Mouse (Mus musculus) kidney, embryonic 14.5 days (tissue): Measurements from ENCODE around the gene Rpia. TPM values are rescaled to one million over a fixed set of nuclear protein-coding genes. Genes with fewer than 3 reads are reported as not detected.
A peak's percentile ranks its signal among the peaks of the same experiment; 100 is the strongest.

Experiments
- ATAC-seq: fragments of 200-750 bp; cut with Nextera tagmentation; 2 replicates; pipeline ENCODE4 v1.8.0; 2017; ENCODE audit warnings: moderate number of reproducible peaks, mild to moderate bottlenecking, moderate TSS enrichment, moderate library complexity; ENCODE audit not compliant: low FRiP score, low TSS enrichment
- H3K27ac ChIP-seq: fragments of 300-500 bp; sonication (generic); 2 replicates; pipeline ENCODE4 v1.5.1; 2014; ENCODE audit warnings: low read depth, mild to moderate bottlenecking, low read length, moderate library complexity, mixed read lengths
- H3K27me3 ChIP-seq: fragments of 300-500 bp; sonication (generic); 2 replicates; pipeline ENCODE4 v1.6.1; 2014; ENCODE audit warnings: mild to moderate bottlenecking, low read length; ENCODE audit not compliant: control insufficient read depth, insufficient read depth
- H3K36me3 ChIP-seq: fragments of 300-500 bp; sonication (generic); 2 replicates; pipeline ENCODE4 v1.6.1; 2014; ENCODE audit warnings: low read length, mixed read lengths; ENCODE audit not compliant: control insufficient read depth, insufficient read depth
- H3K4me1 ChIP-seq: fragments of 300-500 bp; sonication (generic); 2 replicates; pipeline ENCODE4 v1.6.1; 2014; ENCODE audit warnings: low read length, mixed read lengths; ENCODE audit not compliant: control insufficient read depth, insufficient read depth
- H3K4me2 ChIP-seq: fragments of 300-500 bp; sonication (generic); replicated peaks from 2 replicates; pipeline ENCODE4 v1.6.1; 2014; ENCODE audit warnings: low read depth, mild to moderate bottlenecking, low read length
- H3K4me3 ChIP-seq: fragments of 300-500 bp; sonication (generic); 2 replicates; pipeline ENCODE4 v1.5.1; 2014; ENCODE audit warnings: mild to moderate bottlenecking, low read length
- H3K9ac ChIP-seq: fragments of 300-500 bp; sonication (generic); 2 replicates; pipeline ENCODE4 v1.6.1; 2014; ENCODE audit warnings: low read depth, mild to moderate bottlenecking, low read length, moderate library complexity
- H3K9me3 ChIP-seq: fragments of 300-500 bp; sonication (generic); 2 replicates; pipeline ENCODE4 v1.6.1; 2016; ENCODE audit warnings: low read length; ENCODE audit not compliant: control insufficient read depth
- WGBS: fragments of 180-500 bp; shearing (Covaris S2); extraction: QIAGEN DNeasy Blood & Tissue Kit; methylation state at CpG from one replicate; pipeline ENCODE4 v1.1.7; 2014; 5-methylcytosine and 5-hydroxymethylcytosine counted together
- polyA plus RNA-seq: library from polyadenylated mRNA; unstranded; fragments of >200 nt; fragmentation: Nextera tagmentation; extraction: Ambion mirVana; gene quantifications from 2 replicates; pipeline ENCODE4 v1.2.1, GENCODE M21; 2014

The Rpia gene
- polyA plus RNA-seq, 1 experiment from 2014 or later = 3.2 TPM

DNA sequence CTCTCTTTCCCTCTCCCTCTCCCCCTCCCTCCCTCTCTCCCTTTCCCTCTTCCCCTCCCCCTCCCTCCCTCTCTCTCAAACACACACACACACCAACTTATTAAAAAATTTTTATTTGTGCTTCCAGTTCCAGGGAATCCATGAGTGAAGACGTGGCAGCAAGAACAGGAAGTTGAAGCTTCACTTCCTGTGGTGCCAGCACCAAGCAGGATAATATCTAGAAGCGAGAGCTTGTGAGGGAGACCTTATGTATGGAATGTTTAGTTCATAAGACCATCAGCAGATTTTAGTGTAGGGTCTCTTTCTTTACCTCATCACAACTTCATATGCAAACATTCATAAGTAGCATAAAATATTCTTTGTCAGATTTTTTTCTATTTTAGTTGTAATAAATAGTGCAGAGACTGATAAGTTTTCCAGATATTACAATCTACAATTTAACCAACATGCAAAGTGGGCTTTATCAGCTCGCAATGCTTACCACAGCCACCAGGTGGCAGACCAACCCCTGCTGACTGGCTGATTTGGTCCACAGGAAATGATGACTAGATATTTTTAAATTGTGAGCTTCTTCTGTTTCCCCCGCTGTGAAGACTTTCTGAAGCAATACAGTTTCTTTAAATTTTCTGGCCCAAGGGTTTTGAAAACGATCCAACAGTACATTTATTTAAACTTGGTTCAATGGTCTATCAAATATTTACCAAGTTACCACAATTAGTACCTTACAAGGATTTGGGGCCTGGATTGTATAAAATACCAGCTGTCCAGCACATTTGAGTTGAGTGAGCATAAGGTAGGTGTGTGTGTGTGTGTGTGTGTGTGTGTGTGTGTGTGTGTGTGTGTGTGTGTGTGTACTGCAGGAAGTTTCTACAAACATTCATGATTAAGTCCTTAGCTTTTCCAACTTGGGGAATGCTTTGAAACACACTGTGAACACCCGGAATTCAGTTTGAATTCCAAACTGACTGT, 19.8 kb upstream of the Rpia start:
- Histone ChIP-seq H3K9me3 (no peaks in the 10 kb centered on the region), H3K9ac (no peak overlapping the region), H3K36me3 (no peaks in the 10 kb centered on the region), H3K4me3 (no peak overlapping the region), H3K27ac (no peak overlapping the region), H3K4me1 (0 out of 2 replicates have a peak, but pooled peaks cover 2% of the 10 kb centered on the region), H3K27me3 (no peaks in the 10 kb centered on the region), H3K4me2 (no peak overlapping the region)
- 19% methylated on average over 6 of the region's 6 CpGs for WGBS
- ATAC-seq = no peak

DNA sequence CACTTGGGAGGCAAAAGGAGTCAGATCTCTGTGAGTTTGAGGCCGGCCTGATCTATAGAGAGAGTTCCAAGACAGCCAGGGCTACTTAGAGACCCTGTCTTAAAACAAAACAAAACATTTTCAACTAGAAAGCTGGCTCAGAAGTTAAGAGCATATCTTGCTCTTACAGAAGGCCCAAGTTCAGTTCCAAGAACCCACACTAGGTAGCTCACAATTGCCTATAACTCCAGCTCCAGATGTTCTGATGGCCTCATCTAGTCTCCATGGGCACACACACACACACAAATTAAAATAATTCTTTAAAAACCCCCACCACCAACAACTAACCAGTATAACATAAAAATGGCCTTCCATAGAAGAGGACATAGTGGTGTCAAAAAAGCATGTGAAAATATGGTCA, 18.5 kb upstream of the Rpia start:
- H3K27me3 ChIP-seq = no peaks in the 10 kb centered on the region
- H3K9ac ChIP-seq = no peak overlapping the region
- H3K9me3 ChIP-seq = no peaks in the 10 kb centered on the region
- no peak overlapping the region for H3K4me3 ChIP-seq
- no peak for ATAC-seq
- WGBS = 84% methylated on average over 1 of the region's 1 CpGs
- no peaks in the 10 kb centered on the region for H3K36me3 ChIP-seq
- no peak overlapping the region for H3K4me2 ChIP-seq
- no peak overlapping the region for H3K27ac ChIP-seq
- 0 out of 2 replicates have a peak, but pooled peaks cover 2% of the 10 kb centered on the region for H3K4me1 ChIP-seq

GRCm38 (mm10) chr6:70806514-70806912, 14.5 kb upstream of the Rpia start:
- Histone ChIP-seq H3K27me3 (no peaks in the 10 kb centered on the region), H3K4me1 (no peaks in the 10 kb centered on the region), H3K4me3 (no peak overlapping the region), H3K36me3 (no peaks in the 10 kb centered on the region), H3K9ac (no peak overlapping the region), H3K9me3 (no peaks in the 10 kb centered on the region), H3K27ac (no peak overlapping the region), H3K4me2 (no peak overlapping the region)
- 91% methylated on average over 1 of the region's 1 CpGs for WGBS
- ATAC-seq = no peak

GRCm38 (mm10) chr6:70805820-70806513, 13.9 kb upstream of the Rpia start:
- peak; percentile 81 for ATAC-seq
- H3K9ac ChIP-seq = no peak overlapping the region

GRCm38 (mm10) chr6:70805267-70805666, 13.2 kb upstream of the Rpia start:
- WGBS = 15% methylated on average over 7 of the region's 7 CpGs
- peak; percentile 65; the same call in 1 of the 2 replicates for ATAC-seq
- H3K9me3 ChIP-seq = no peaks in the 10 kb centered on the region

More at GRCm38 (mm10) chr6:70805820-70806513, 13.9 kb upstream of the Rpia start:
- no peaks in the 10 kb centered on the region for H3K36me3 ChIP-seq
- H3K9me3 ChIP-seq = no peaks in the 10 kb centered on the region
- no peak overlapping the region; the same call in 1 of the 2 replicates for H3K4me2 ChIP-seq
- H3K27me3 ChIP-seq = no peaks in the 10 kb centered on the region
- no peak overlapping the region for H3K27ac ChIP-seq
- H3K4me3 ChIP-seq = no peak overlapping the region
- no peaks in the 10 kb centered on the region for H3K4me1 ChIP-seq
- 19% methylated on average over 13 of the region's 13 CpGs for WGBS

DNA sequence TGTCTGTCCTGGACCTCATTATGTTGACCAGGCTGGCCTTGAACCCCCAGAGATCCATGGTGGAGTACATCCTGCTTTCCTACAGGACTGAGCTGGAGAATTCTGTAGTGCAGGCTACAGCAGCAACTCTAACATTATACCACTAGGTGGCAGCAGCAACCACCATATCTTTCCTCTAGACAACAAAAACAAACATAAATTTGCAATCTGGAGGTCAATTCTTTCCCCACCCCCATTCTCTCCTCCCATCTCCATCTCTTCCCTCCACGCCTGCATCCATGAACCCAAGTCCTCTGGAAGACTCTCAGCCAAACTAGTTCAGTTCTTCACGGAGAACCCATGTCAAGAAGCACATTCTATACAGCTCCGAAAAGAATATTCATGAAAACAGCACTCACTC, 12.6 kb upstream of the Rpia start:
- 29% methylated on average over 3 of the region's 3 CpGs for WGBS
- H3K27me3 ChIP-seq = no peaks in the 10 kb centered on the region
- no peaks in the 10 kb centered on the region for H3K9me3 ChIP-seq
- no peaks in the 10 kb centered on the region for H3K4me1 ChIP-seq
- ATAC-seq = peak; percentile 38; the same call in 1 of the 2 replicates
- H3K4me2 ChIP-seq = no peak overlapping the region
- no peaks in the 10 kb centered on the region for H3K36me3 ChIP-seq
- no peak overlapping the region for H3K27ac ChIP-seq
- no peak overlapping the region for H3K9ac ChIP-seq
- H3K4me3 ChIP-seq = no peak overlapping the region

More at GRCm38 (mm10) chr6:70805267-70805666, 13.2 kb upstream of the Rpia start:
- no peak overlapping the region for H3K27ac ChIP-seq
- H3K36me3 ChIP-seq = no peaks in the 10 kb centered on the region
- H3K27me3 ChIP-seq = no peaks in the 10 kb centered on the region
- H3K4me1 ChIP-seq = no peaks in the 10 kb centered on the region
- no peak overlapping the region for H3K4me3 ChIP-seq
- H3K4me2 ChIP-seq = peak overlapping the region; percentile 16; the same call in 1 of the 2 replicates
- no peak overlapping the region for H3K9ac ChIP-seq

DNA sequence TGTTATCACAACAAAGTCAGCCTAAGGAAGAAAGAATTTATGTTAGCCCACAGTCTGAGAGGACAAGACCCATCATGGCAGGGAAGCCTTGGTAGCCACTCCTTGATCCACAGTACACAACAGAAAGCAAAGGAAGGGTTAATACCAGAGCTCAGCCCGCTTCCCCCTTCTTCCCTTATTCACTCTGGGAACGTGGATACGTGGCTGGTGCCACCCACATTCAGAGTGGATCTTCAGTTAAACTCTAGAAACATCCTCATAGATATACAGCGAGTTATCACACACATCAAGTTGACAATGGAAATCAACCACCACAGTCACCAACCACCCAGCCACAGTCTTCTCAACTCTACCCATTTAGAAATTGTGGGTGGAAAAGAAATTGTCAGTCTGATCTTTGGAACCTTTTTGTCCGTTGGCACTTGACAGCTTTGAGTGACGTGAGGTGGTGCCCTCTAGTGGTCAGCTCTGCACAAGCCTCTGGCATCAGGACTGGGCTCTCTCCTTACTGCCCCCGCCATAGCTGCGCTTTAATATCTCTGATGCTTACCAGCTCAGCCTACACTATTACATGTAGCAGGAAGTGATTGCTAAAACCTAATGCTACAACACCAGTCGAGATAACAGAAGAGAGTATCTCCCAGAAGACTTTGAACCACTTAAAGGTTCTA, 5.7 kb upstream of the Rpia start:
- Histone ChIP-seq H3K4me1 (0 out of 2 replicates have a peak, but pooled peaks cover 5% of the 10 kb centered on the region), H3K4me2 (no peak overlapping the region), H3K9ac (no peak overlapping the region), H3K9me3 (no peaks in the 10 kb centered on the region), H3K27ac (no peak overlapping the region), H3K27me3 (no peaks in the 10 kb centered on the region), H3K4me3 (no peak overlapping the region), H3K36me3 (no peaks in the 10 kb centered on the region)
- ATAC-seq = peak; percentile 44; the same call in 1 of the 2 replicates
- 24% methylated on average over 9 of the region's 9 CpGs for WGBS

DNA sequence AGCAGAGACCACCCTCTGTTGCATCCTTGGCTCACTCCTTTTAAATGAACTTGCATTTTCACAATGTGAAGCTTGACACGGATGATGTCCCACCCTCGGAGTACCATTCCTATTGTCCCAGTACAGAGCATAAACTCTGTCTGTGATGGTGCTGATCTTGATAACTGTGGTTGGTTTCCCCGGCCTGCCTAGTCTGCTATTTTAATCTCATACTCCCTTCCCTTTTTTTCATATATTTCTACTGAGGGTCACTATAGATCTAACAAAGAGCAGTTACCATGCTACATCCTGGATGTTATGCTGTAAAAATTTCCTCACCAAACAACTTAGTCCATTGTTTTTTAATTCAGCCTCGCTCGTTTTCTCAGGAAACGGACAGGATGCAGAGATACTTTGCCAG, 4.9 kb upstream of the Rpia start:
- 78% methylated on average over 6 of the region's 6 CpGs for WGBS
- Histone ChIP-seq H3K4me1 (0 out of 2 replicates have a peak, but pooled peaks cover 5% of the 10 kb centered on the region), H3K9ac (no peak overlapping the region), H3K36me3 (no peaks in the 10 kb centered on the region), H3K9me3 (no peaks in the 10 kb centered on the region), H3K27me3 (no peaks in the 10 kb centered on the region), H3K4me2 (no peak overlapping the region), H3K27ac (no peak overlapping the region), H3K4me3 (no peak overlapping the region)
- no peak for ATAC-seq
